Mouse (Mus musculus): ENCODE data around the gene Kcnab3. TPM values are rescaled to one million over a fixed set of nuclear protein-coding genes. Genes with fewer than 3 reads are reported as not detected.
"Not testable (repeated sequence)": the region's sequence is repeated elsewhere in the genome, so short reads cannot be mapped to it uniquely, and the experiment has no call there.

Kcnab3 gene
- 105 and 109 TPM in 2 replicates for polyA plus RNA-seq (2012; rRNA removed)

GRCm38 (mm10) chr11:69325628-69326407, at the start of gene Kcnab3:
TSS of gene Kcnab3 (plus strand) at chr11:69326258.
- DNase-seq (ENCODE audit: extremely low spot score in 1 of 2, low spot score in 1 of 2), result peak; percentile 71 to 91

DNA sequence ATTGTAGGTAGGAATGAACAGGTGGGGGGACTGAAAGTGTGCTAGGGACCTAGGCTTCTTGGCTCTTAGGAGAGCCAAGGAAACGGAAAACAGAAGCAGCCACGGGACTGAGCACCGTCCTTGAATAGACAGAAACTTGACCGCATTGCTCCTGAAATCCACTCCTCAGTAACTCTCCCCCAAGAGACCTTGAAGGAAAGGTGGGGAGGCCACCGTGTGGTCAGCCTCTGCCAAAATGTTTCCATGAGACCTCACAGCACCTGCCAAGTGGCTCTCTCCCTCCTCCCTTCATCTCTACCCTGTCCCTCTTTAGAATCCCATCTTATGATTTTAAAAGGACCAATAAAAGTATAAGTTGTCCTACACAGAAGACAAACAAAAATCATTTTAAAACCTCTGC, 48.8 kb upstream of the Kcnab3 start:
- DNase-seq (ENCODE audit: extremely low spot score in 1 of 2, low spot score in 1 of 2), result no peak

GRCm38 (mm10) chr11:69291111-69291510, 34.9 kb upstream of the Kcnab3 start:
- DNase-seq (ENCODE audit: extremely low spot score in 1 of 2, low spot score in 1 of 2), result no peak

DNA sequence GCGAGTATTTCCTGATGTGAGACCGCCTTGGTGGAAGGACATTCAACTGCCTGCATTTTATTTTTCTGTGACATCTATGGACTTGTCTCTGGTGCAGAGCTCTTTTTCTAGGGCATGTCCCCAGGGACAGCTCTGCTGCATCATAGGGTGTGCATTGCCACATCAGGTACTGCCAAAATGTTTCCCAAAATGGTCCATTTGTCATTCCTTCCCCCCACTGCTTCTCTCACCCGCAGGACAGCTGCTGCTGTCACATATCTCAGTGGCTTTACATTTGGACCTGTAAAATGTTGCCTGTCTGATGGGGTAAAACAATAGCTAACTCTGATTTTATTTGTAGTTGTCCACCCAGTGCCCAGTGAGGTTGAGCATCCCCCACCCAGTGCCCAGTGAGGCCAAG, 30.8 kb upstream of the Kcnab3 start:
- peak; percentile 18 to 28 for DNase-seq (ENCODE audit: extremely low spot score in 1 of 2, low spot score in 1 of 2)

DNA sequence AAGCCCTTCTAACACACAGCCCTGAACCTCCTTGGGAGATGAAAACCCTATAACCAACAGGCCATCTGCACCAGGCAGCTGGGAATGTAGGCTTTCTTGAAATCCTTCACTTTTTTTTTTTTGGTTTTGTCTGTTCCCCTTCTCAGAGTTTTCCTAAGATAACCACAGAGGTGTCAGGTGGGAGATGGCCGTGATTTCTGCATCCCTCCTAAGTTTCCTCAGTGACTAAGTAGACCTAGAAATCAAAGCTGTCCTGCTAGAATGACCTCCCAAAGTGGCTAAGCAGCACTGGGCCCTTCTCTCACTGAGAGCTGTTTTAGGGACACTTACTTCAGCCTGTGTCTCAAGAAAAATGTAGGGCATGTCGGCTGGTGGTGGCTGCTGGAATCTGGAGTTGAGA, 28.3 kb upstream of the Kcnab3 start:
- peak in 1 of 2 experiments; percentile 25 for DNase-seq (ENCODE audit: extremely low spot score in 1 of 2, low spot score in 1 of 2)

DNA sequence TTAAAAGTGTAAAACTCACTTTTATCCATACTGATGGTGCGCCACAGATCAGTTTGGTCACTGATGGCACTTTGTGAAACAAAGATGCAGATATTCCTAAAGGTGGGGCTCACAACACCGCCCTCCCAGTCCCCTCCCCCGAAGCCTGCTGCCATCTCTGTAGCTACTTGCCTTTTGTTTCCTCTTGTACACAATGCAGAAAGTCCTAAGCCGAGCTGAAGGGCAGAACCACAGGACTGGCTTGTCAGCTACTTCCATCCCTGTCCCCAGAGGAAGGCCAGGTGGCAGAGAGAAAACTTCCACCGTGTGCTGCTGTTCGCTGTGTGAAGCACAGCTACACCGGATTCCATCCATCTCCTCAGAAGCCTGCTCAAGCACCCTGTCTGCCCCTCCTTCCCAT, 27.8 kb upstream of the Kcnab3 start:
- DNase-seq (ENCODE audit: extremely low spot score in 1 of 2, low spot score in 1 of 2), result no peak

DNA sequence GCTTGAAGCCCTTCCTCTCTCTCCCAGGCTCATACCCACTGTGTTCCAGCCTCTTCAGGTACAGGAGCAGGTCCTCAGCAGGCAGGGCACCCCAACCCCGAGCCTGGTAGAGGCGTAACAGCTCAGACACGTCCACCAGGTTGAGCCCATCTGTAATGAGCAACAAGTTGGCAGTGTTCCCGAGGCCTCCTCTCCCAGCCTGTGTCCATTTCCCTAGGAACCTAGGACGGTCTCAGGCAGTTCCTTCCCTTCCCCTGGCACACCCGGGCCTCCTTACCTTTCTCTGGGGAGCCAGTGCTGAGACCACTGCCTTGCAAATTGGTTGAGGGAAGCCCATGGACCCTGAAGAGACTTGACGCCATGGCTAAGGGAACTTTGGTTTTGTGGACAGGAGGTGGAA, 23.2 kb upstream of the Kcnab3 start:
- DNase-seq (ENCODE audit: extremely low spot score in 1 of 2, low spot score in 1 of 2), result no peak

DNA sequence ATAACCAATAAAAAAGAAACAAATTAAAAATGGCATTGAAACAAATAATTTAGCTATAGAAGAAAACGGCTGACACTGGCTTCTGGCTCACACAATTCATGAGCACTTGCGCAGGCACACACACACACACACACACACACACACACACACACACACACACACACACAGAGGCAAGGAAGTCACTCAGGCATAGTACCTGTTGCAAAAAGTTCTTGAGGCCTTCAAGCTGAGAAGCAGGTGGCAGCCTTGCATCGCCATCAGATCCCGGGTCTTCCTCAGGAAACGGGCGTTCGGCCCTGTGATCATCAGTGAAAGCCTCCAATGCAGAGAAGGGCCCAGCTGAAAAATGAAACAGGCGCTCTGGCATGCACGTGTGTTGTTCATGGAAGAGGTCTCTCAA, 20.8 kb upstream of the Kcnab3 start:
- DNase-seq (ENCODE audit: extremely low spot score in 1 of 2, low spot score in 1 of 2), result no peak

DNA sequence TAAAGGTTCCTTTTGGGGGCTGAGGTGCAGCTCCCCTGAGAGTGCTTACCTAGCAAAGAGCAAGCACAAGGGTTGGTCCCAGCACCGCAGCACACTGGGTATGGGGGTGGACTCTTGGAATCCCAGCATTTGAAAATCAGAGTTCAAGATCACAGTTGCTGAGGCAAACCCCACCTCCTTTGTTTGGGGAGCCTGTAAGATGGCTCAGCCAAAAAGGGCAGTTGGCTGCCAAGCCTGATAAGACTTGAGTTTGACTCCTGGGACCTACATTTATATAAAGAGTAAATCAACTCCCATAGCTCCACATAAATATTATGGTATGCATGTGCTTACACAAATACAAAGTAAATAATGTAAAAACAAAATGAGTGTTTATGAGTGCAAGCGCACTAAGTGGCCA, 20.0 kb upstream of the Kcnab3 start:
- no peak for DNase-seq (ENCODE audit: extremely low spot score in 1 of 2, low spot score in 1 of 2)

DNA sequence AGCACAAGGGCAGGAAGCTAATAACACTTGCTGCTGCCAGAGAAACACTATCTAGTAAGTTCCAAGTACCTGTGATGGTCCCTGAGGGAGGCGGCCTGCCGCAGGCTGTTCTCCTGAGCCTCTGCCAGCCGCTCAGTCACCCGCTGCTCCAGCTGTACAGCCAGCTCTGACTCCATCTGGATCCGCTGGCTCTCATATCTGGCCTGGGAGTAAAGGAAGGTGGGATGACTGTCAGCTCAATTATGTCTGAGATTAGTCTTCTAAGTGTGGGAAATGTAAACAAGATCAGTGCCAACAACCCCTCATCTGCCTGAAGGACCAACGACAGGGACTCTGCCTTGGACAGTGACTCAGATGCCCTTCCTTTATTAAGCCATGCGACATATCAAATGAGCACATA, 14.8 kb upstream of the Kcnab3 start:
- DNase-seq (ENCODE audit: extremely low spot score in 1 of 2, low spot score in 1 of 2), result no peak

- no peak for DNase-seq (ENCODE audit: extremely low spot score in 1 of 2, low spot score in 1 of 2)
Measured at GRCm38 (mm10) chr11:69316361-69316760, 9.7 kb upstream of the Kcnab3 start.

DNA sequence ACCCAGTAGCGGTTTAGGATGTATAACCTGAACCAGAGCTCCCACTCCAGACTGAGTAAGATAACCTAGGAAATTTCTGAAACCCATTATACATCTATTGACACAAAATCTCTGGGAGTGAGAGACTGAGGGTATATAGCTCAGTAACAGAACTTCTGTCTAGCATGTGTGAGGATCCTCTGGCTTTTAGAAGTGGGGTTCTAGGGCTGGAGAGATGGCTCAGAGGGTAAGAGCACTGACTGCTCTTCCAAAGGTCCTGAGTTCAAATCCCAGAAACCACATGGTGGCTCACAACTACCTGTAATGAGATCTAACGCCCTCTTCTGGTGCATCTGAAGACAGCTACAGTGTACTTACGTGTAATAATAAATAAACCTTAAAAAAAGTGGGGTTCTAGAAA, 8.1 kb upstream of the Kcnab3 start:
- DNase-seq (ENCODE audit: extremely low spot score in 1 of 2, low spot score in 1 of 2), result not testable (repeated sequence)

GRCm38 (mm10) chr11:69321580-69321979, 4.5 kb upstream of the Kcnab3 start:
- no peak for DNase-seq (ENCODE audit: extremely low spot score in 1 of 2, low spot score in 1 of 2)

DNA sequence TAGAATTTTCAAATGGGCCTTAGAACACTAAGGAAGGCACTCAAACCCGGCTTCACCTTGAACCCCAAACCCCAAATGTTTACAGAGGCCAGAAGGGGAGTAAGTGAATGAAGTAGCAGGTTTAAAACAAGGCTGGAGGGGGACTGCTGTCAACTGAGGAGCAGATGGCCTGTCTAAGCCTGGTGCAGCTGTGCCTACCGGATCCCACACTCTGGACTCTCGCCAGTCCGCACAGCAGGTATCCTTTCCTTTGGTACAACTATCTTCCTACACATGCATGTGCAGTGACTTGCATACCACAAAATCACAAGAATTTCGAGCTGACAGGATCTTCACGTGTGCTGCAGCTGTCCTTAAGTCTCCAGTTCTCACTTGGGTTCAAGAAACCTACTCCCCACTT, 4.0 kb upstream of the Kcnab3 start:
- peak in 1 of 2 experiments; percentile 50 for DNase-seq (ENCODE audit: extremely low spot score in 1 of 2, low spot score in 1 of 2)

GRCm38 (mm10) chr11:69322693-69323471, 3.2 kb upstream of the Kcnab3 start:
- no peak for DNase-seq (ENCODE audit: extremely low spot score in 1 of 2, low spot score in 1 of 2)

- peak; percentile 98 to 99 for DNase-seq (ENCODE audit: extremely low spot score in 1 of 2, low spot score in 1 of 2)
Measured at GRCm38 (mm10) chr11:69323667-69324111, 2.4 kb upstream of the Kcnab3 start, which contains the start of the genes Cntrob and Trappc1. TSS of gene Cntrob (minus strand) at chr11:69323775. TSS of gene Trappc1 (plus strand) at chr11:69323980.

GRCm38 (mm10) chr11:69324749-69325148, 1.3 kb upstream of the Kcnab3 start:
- DNase-seq (ENCODE audit: extremely low spot score in 1 of 2, low spot score in 1 of 2), result no peak

DNA sequence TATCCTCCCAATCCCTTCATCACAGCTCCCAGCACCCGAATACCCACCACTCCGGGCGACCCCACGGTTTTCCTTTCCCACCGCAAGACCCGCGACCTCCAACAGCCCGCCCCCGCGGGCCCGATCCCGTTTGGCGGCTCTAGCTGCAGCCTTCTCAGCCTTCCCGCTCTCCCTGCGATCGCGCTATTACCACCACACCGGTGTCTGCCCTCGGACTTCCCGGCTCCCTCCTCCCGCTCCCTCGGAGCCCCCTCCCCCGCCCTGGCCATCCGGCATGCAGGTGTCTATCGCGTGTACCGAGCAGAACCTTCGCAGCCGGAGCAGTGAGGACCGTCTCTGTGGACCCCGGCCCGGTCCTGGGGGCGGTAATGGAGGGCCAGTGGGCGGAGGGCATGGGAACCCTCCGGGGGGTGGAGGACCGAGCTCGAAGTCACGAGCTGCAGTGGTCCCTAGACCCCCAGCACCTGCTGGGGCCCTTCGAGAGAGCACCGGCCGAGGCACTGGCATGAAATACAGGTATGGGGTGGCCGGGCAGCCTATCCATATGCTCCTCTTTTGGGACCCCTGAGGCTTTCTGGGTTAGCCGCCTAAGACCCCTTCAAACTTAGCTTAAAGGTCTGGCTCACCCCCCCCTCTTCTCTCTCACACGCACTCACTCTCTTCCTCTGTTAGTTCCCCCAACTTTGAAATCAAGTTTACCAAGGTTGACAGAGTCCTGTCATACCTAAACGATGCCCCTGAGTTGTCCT, 524 bp downstream of the Kcnab3 start:
- DNase-seq (ENCODE audit: extremely low spot score in 1 of 2, low spot score in 1 of 2), result no peak

DNA sequence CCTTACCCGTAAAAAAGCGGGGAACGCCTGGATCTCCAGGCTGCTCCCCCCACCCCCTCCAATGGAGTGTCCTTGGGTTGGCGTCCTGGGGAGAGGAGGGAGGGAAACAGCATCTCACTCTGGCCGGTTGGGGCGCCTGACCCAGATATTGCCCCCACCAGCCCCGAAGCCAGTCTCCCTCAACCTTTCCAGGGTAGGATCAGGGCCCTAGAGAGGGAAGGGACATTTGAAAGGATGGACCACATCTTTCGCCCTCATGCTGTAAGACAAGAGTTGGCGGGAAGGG, 1.0 kb downstream of the Kcnab3 start:
- no peak for DNase-seq (ENCODE audit: extremely low spot score in 1 of 2, low spot score in 1 of 2)

- DNase-seq (ENCODE audit: extremely low spot score in 1 of 2, low spot score in 1 of 2), result no peak
Measured at GRCm38 (mm10) chr11:69327648-69328047, 1.6 kb downstream of the Kcnab3 start.

- no peak for DNase-seq (ENCODE audit: extremely low spot score in 1 of 2, low spot score in 1 of 2)
Measured at GRCm38 (mm10) chr11:69328517-69328916, 2.5 kb downstream of the Kcnab3 start.
